Mouse (Mus musculus) CH12.LX (cell line): ENCODE measurements around the gene Nucb1.
A peak's percentile ranks its signal among the peaks of the same experiment; 100 is the strongest.

Experiments
- CTCF ChIP-seq, 2 experiments: IDR thresholded peaks in 1 of 2; conservative IDR thresholded peaks in 1 of 2; 2 replicates each; pipeline ENCODE4 v1.5.1; 2011 to 2012; ENCODE audit warnings: low read depth in 2 of 2, low read length in 2 of 2, improper control_type of control experiment in 1 of 2, inconsistent platforms in 1 of 2, mild to moderate bottlenecking in 1 of 2, moderate library complexity in 1 of 2
- EP300 ChIP-seq: IDR thresholded peaks from 2 replicates; pipeline ENCODE4 v1.6.1; 2011; ENCODE audit warnings: low read length, improper control_type of control experiment
- ETS1 ChIP-seq: conservative IDR thresholded peaks from 2 replicates; pipeline ENCODE4 v1.6.1; 2012; ENCODE audit warnings: low read depth, mild to moderate bottlenecking, inconsistent platforms, low read length, improper control_type of control experiment, moderate library complexity
- MAX ChIP-seq: IDR thresholded peaks from 2 replicates; pipeline ENCODE4 v1.6.1; 2011; ENCODE audit warnings: low read length, improper control_type of control experiment
- POLR2A ChIP-seq: IDR thresholded peaks from 2 replicates; pipeline ENCODE4 v1.6.1; 2011; ENCODE audit warnings: low read depth, mild to moderate bottlenecking, improper control_type of control experiment, low read length
- ZKSCAN1 ChIP-seq: IDR thresholded peaks from 2 replicates; pipeline ENCODE4 v1.6.1; 2012; ENCODE audit warnings: low read depth, inconsistent platforms, low read length, improper control_type of control experiment, borderline replicate concordance

DNA sequence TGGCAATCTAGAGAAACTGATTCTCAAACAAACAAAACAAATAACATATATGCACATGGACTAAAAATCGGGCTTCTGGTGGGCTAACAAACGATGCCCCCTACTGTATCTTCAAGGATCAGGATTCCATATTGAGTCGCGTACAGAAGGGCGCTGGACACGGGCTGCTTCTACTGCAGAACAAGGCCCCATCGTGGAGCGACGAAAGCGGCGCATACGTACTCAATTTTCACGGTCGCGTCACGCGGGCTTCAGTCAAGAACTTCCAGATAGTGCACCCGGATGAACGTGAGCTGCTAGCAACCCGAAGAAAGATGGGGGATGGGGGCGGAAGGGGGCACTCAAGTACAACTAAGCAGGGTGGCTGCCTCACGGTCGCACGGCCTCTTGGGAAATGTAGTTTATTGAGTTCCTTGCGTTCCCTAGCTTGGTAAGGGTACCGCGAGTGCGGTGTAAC lies 11.6 kb upstream of the Nucb1 start:
- TF ChIP-seq MAX = no peak
- TF ChIP-seq ETS1 = no peak
- peak in 1 of 2 experiments; percentile 29; a peak in 1 of 4 replicates for TF ChIP-seq CTCF (conservative IDR thresholded peaks at IDR 0.05 in 1 of 2, IDR thresholded peaks at IDR 0.05 in 1 of 2; ENCODE audit: low read depth in 2 of 2, low read length in 2 of 2)
- TF ChIP-seq EP300 = no peak
- peak; percentile 38; the same call in 1 of the 2 replicates for TF ChIP-seq POLR2A
- no peak for TF ChIP-seq ZKSCAN1
